Mouse (Mus musculus) megakaryocyte, adult 5-6 weeks (primary cell): Measurements from ENCODE around the gene Sclt1. TPM values are rescaled to one million over a fixed set of nuclear protein-coding genes. Genes with fewer than 3 reads are reported as not detected.

Source experiments
- ATAC-seq: 2 replicates; pipeline ENCODE4 v1.8.0; 2016; ENCODE audit warnings: mild to moderate bottlenecking, inconsistent platforms; ENCODE audit not compliant: poor library complexity, severe bottlenecking
- total RNA-seq, 2 experiments: library from RNA; stranded (forward) in 1 of 2; stranded (reverse) in 1 of 2; fragments of 153-499, 151-499 nt in 1 of 2; fragments of 221-1000, 200-1000 nt in 1 of 2; gene quantifications; 2 replicates each; pipeline versions ENCODE4 v1.2.3 to v1.2.4; 2015 to 2017

Gene Sclt1
- total RNA-seq, 2 experiments from 2014 or later, result 14.2 to 14.5 TPM

GRCm38 (mm10) chr3:41607050-41607449 is 135.3 kb downstream of the Sclt1 start:
- ATAC-seq, result no peak

- no peak for ATAC-seq
Observed at GRCm38 (mm10) chr3:41606330-41606664, 136.0 kb downstream of the Sclt1 start.

- ATAC-seq, result no peak
Observed at GRCm38 (mm10) chr3:41605601-41606329, 136.5 kb downstream of the Sclt1 start.

GRCm38 (mm10) chr3:41604629-41605321 is 137.5 kb downstream of the Sclt1 start:
- peak; percentile 70 for ATAC-seq

- no peak for ATAC-seq
Observed at GRCm38 (mm10) chr3:41603470-41604019, 138.8 kb downstream of the Sclt1 start.

DNA sequence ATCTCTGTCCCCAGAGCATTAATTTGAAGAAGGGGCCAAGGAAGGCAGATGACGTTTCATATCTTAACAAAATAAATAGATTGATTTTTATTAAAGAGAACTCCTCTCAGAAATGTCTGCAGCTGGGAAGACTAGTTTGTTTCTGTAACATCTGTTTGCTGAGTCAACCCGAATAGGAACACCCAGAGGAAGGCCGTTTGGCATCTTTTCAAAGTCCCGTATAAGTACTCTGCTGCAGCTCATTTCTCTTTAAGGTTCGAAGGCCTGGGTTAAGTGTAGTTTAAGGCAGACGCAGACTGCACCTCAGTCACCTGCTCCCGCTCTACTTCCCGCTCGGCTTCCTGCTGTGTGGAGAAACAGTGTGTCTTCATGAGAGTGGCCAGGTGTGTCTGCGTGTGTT is 139.4 kb downstream of the Sclt1 start:
- ATAC-seq, result no peak

- no peak for ATAC-seq
Observed at GRCm38 (mm10) chr3:41601226-41602020, 140.9 kb downstream of the Sclt1 start.

GRCm38 (mm10) chr3:41599806-41600589 is 142.3 kb downstream of the Sclt1 start:
- peak; percentile 50; the same call in 1 of the 2 replicates for ATAC-seq

DNA sequence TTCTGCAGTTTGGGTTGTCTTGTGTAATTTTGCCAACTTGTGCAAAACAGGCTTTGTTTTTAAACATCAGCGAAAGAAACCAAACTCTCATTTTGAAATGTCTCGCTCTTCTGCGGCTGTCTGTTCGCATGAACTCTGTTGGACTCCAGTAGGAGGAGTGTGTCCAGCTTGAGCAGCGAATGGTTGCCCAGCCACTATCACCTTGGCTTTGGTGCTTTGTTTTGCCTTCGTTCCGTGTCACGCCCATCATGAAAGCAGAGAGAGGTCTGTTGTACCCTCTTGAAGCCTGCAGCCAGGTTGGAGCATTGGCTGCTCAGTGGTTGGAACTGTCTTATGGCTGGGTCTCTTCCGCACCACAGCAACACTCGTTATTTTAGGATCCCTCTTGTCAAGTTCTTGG is 143.1 kb downstream of the Sclt1 start:
- no peak for ATAC-seq

DNA sequence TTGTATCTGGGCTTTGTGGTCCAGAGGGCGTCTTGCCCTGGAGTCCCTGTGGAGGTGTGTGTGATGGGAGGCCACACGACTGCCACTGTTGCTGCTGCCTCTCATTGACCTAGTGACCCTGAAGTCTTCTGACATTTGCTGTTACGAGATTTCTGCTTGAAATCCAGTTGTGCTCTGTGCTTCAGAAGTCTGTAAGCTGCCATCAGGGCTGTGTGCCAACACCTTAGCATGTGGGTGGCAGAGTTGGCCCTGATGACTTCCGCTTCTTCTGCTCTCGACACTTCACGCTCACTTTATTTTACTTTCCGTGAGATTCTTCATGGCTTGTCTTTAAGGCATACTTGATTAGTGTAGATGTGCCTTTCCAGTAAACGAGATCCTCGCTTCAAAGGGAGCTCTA is 143.9 kb downstream of the Sclt1 start:
- ATAC-seq, result no peak

GRCm38 (mm10) chr3:41597036-41597435 is 145.3 kb downstream of the Sclt1 start:
- ATAC-seq, result no peak

- no peak for ATAC-seq
Observed at GRCm38 (mm10) chr3:41595010-41595409, 147.3 kb downstream of the Sclt1 start.

GRCm38 (mm10) chr3:41594097-41594879 is 148.0 kb downstream of the Sclt1 start:
- ATAC-seq, result no peak

- peak; percentile 33; the same call in 1 of the 2 replicates for ATAC-seq
Observed at GRCm38 (mm10) chr3:41592805-41593204, 149.5 kb downstream of the Sclt1 start.

- no peak for ATAC-seq
Observed at GRCm38 (mm10) chr3:41591651-41592170, 150.6 kb downstream of the Sclt1 start.

DNA sequence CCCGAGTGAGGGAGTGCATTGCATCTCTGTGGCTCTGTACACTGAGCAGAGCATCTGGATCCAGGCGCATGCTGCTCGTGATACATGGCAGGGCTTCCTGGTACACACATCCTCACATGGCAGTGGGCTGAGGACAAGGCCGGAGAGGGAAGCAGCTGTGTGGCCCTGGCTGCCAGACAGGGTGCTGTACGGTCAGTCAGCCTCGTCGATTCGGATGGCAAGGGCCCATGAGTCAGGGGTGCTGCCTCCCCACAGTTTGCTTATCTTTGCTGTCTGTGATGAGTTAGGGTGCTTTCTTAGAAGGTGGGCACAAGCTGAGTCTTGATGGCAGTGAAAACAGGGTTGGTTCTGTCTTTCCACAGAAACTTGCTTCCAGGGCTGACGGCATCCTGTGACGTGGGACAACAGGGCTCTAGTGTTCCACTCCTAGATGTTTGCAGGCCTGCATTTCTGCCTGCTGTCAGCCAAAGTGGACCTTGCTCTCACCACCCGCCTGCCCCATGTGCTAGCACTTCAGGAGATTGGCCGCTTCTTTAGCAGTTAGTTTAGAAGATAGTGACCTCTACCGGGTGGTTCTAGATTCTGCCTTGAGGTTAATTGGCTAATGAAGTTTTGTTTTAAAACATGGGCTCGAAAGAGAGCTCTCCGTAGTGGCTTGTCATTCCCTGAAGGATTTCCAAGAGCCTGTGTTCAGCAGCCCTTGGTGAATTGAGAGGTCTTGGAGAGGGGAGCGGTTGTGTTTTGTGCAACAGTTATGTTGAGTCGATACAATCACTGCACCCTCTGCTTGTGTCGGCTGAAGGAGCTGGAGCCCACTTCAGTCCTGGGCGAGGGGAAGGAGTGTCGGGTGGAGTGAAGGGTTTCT is 151.4 kb downstream of the Sclt1 start:
- ATAC-seq, result no peak

DNA sequence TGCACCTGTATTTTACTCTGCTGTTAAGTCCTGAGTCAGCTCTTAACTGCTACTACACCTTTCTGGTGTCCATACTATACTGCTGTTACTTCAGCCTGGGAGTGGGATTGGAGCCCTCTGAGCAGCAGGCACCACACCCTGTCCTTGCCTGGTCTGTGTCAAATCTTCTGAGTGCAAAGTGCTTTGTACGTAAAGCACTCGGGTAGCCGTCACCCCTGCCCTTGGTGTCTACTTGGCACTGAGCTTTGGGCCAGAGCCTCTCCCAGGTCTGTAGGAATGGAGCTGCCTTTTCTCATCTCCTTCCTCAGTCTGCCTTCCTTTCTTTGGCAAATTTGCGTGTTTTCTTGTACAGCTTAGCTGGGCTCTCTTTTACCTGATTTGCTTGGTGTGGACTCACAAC is 152.3 kb downstream of the Sclt1 start:
- no peak for ATAC-seq

DNA sequence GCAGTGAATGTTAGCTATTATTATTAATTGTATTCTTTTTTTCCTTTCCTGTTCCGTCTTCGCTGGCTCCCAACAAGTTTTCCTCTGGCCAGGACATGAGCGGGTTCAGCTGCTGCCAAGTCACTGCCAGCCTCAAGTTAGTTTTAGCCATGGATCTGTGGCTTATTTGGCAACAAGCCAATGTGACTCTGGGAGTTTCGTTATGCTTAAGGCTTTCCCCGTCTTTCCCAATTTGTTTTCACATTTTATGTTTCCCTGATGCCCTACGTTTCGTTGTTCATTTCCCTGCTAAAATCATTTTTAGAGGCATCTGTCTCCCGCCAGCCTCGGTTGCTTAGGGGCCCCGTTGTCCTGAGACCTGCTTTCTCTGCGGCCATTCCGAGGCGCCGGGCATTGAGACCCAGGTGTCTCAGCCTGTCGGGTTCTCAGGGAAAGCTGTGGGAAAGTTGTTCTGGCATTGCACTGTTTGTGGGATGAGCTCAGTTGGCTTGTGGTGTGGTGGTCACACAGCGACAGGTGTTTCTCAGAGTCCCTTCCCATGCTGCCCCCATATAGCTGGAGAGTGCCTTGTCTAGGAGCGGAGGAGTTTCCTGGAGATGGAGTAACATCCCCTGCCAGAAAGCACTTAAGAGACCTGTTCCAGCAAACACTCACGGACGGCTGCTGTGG is 152.9 kb downstream of the Sclt1 start:
- ATAC-seq, result no peak
